Mouse (Mus musculus) MEL (cell line): ENCODE measurements around the gene Foxp2. TPM values are rescaled to one million over a fixed set of nuclear protein-coding genes. Genes with fewer than 3 reads are reported as not detected.

Experiments
- DNase-seq: peaks from one replicate; pipeline ENCODE4 v3.0.0; 2011; ENCODE audit warnings: low read depth, low spot score
- H3K27ac ChIP-seq: 2 replicates; pipeline ENCODE4 v1.5.1; 2012; ENCODE audit warnings: low read depth, mild to moderate bottlenecking, control low read depth, low read length, moderate library complexity; ENCODE audit not compliant: control insufficient read depth
- H3K27me3 ChIP-seq, 2 experiments: fragments of 150-350 bp in 1 of 2; sonication (generic) in 1 of 2; 2 replicates each; pipeline ENCODE4 v1.6.1; 2012; ENCODE audit warnings: low read length in 2 of 2, mild to moderate bottlenecking in 2 of 2, improper control_type of control experiment in 1 of 2, moderate library complexity in 1 of 2; ENCODE audit not compliant: insufficient read depth in 2 of 2, control insufficient read depth in 1 of 2
- H3K36me3 ChIP-seq, 2 experiments: 2 replicates each; pipeline ENCODE4 v1.6.1; 2012 to 2014; ENCODE audit warnings: low read length in 2 of 2, improper control_type of control experiment in 1 of 2, inconsistent platforms in 1 of 2, mild to moderate bottlenecking in 1 of 2; ENCODE audit not compliant: insufficient read depth in 2 of 2, control insufficient read depth in 1 of 2
- H3K4me1 ChIP-seq, 2 experiments: fragments of 150-350 bp in 1 of 2; sonication (generic) in 1 of 2; 2 replicates each; pipeline ENCODE4 v1.6.1; 2012; ENCODE audit warnings: low read length in 2 of 2, improper control_type of control experiment in 1 of 2, mild to moderate bottlenecking in 1 of 2; ENCODE audit not compliant: insufficient read depth in 2 of 2, control insufficient read depth in 1 of 2
- H3K4me3 ChIP-seq, 2 experiments: fragments of 150-350 bp in 1 of 2; sonication (generic) in 1 of 2; 2 replicates each; pipeline ENCODE4 v1.5.1; 2012; ENCODE audit warnings: low read depth in 2 of 2, low read length in 2 of 2, mild to moderate bottlenecking in 2 of 2, moderate library complexity in 2 of 2, control low read depth in 1 of 2, improper control_type of control experiment in 1 of 2; ENCODE audit not compliant: control insufficient read depth in 1 of 2, insufficient read depth in 1 of 2
- H3K79me2 ChIP-seq: 2 replicates; pipeline ENCODE4 v1.6.1; 2012; ENCODE audit warnings: mild to moderate bottlenecking, low read length, moderate library complexity; ENCODE audit not compliant: control insufficient read depth, poor library complexity, insufficient read depth
- H3K9ac ChIP-seq: 2 replicates; pipeline ENCODE4 v1.6.1; 2012; ENCODE audit warnings: low read depth, mild to moderate bottlenecking, control low read depth, low read length, moderate library complexity; ENCODE audit not compliant: control insufficient read depth, poor library complexity, severe bottlenecking
- H3K9me3 ChIP-seq: fragments of 150-350 bp; sonication (generic); replicated peaks from 2 replicates; pipeline ENCODE4 v1.6.1; 2012; ENCODE audit warnings: mild to moderate bottlenecking, low read length, improper control_type of control experiment, moderate library complexity; ENCODE audit not compliant: insufficient read depth
- CHD2 ChIP-seq: IDR thresholded peaks from 2 replicates; pipeline ENCODE4 v1.6.1; 2011; ENCODE audit warnings: low read length, improper control_type of control experiment
- CTCF ChIP-seq, 3 experiments: IDR thresholded peaks in 2 of 3; conservative IDR thresholded peaks in 1 of 3; 2 replicates each; pipeline ENCODE4 v1.5.1; 2011 to 2012; ENCODE audit warnings: low read length in 3 of 3, low read depth in 2 of 3, mild to moderate bottlenecking in 2 of 3, improper control_type of control experiment in 1 of 3, inconsistent platforms in 1 of 3, mixed read lengths in 1 of 3, moderate library complexity in 1 of 3; ENCODE audit not compliant: control insufficient read depth in 1 of 3, insufficient read depth in 1 of 3, poor library complexity in 1 of 3, severe bottlenecking in 1 of 3
- ETS1 ChIP-seq: IDR thresholded peaks from 2 replicates; pipeline ENCODE4 v1.6.1; 2012; ENCODE audit warnings: low read depth, mild to moderate bottlenecking, inconsistent platforms, low read length, improper control_type of control experiment, moderate library complexity
- GATA1 ChIP-seq: IDR thresholded peaks from 2 replicates; pipeline ENCODE4 v1.6.1; 2011; ENCODE audit warnings: low read depth, low read length, improper control_type of control experiment
- JUND ChIP-seq: IDR thresholded peaks from 2 replicates; pipeline ENCODE4 v1.6.1; 2011; ENCODE audit warnings: low read depth, mild to moderate bottlenecking, improper control_type of control experiment, low read length
- KAT2A ChIP-seq: conservative IDR thresholded peaks from 2 replicates; pipeline ENCODE4 v1.6.1; 2012; ENCODE audit warnings: low read depth, low read length, improper control_type of control experiment, inconsistent platforms
- MAX ChIP-seq: IDR thresholded peaks from 2 replicates; pipeline ENCODE4 v1.6.1; 2011; ENCODE audit warnings: low read length, improper control_type of control experiment
- MEF2A ChIP-seq: IDR thresholded peaks from 2 replicates; pipeline ENCODE4 v1.6.1; 2014; ENCODE audit warnings: low read depth, mild to moderate bottlenecking, inconsistent platforms, low read length, improper control_type of control experiment; ENCODE audit not compliant: poor library complexity, insufficient replicate concordance, severe bottlenecking; ENCODE audit errors: extremely low read depth
- MXI1 ChIP-seq: IDR thresholded peaks from 2 replicates; pipeline ENCODE4 v1.6.1; 2011; ENCODE audit warnings: mild to moderate bottlenecking, low read depth, low read length, improper control_type of control experiment
- MYB ChIP-seq: IDR thresholded peaks from 2 replicates; pipeline ENCODE4 v1.6.1; 2011; ENCODE audit warnings: mild to moderate bottlenecking, low read depth, low read length, improper control_type of control experiment
- NRF1 ChIP-seq: IDR thresholded peaks from 2 replicates; pipeline ENCODE4 v1.6.1; 2014; ENCODE audit warnings: low read depth, mild to moderate bottlenecking, inconsistent platforms, low read length, improper control_type of control experiment, moderate library complexity; ENCODE audit not compliant: poor library complexity, insufficient read depth, severe bottlenecking
- POLR2A ChIP-seq, 2 experiments: IDR thresholded peaks; 2 replicates each; pipeline ENCODE4 v1.6.1; 2011 to 2012; ENCODE audit warnings: low read length in 2 of 2, mild to moderate bottlenecking in 2 of 2, control low read depth in 1 of 2, improper control_type of control experiment in 1 of 2, low read depth in 1 of 2, moderate library complexity in 1 of 2; ENCODE audit not compliant: control insufficient read depth in 1 of 2, insufficient read depth in 1 of 2, poor library complexity in 1 of 2
- SIN3A ChIP-seq: IDR thresholded peaks from 2 replicates; pipeline ENCODE4 v1.6.1; 2012; ENCODE audit warnings: low read length, improper control_type of control experiment, inconsistent platforms
- USF1 ChIP-seq: IDR thresholded peaks from 2 replicates; pipeline ENCODE4 v1.6.1; 2014; ENCODE audit warnings: low read depth, mild to moderate bottlenecking, inconsistent platforms, low read length, improper control_type of control experiment, moderate library complexity
- ZC3H11A ChIP-seq: IDR thresholded peaks from 2 replicates; pipeline ENCODE4 v1.6.1; 2012; ENCODE audit warnings: low read depth, mild to moderate bottlenecking, inconsistent platforms, low read length, improper control_type of control experiment
- ZMIZ1 ChIP-seq: IDR thresholded peaks from 2 replicates; pipeline ENCODE4 v1.6.1; 2012; ENCODE audit warnings: low read depth, mild to moderate bottlenecking, inconsistent platforms, low read length, improper control_type of control experiment, moderate library complexity
- ZNF384 ChIP-seq: IDR thresholded peaks from 2 replicates; pipeline ENCODE4 v1.6.1; 2012; ENCODE audit warnings: low read depth, mild to moderate bottlenecking, inconsistent platforms, low read length, improper control_type of control experiment
- polyA plus RNA-seq, 2 experiments: library from polyadenylated mRNA; stranded (reverse) in 1 of 2; unstranded in 1 of 2; fragments of >175 nt in 1 of 2; fragments of >200 nt in 1 of 2; gene quantifications; 2 replicates each; pipeline versions ENCODE4 v1.2.1 to v1.2.4; 2012; ENCODE audit warnings: low replicate concordance in 2 of 2, low read depth in 1 of 2; ENCODE audit not compliant: insufficient read length in 2 of 2, insufficient read depth in 1 of 2, missing spikeins in 1 of 2
- total RNA-seq: library from RNA; depleted of rRNA; stranded (reverse); fragments of 300-350 nt; gene quantifications from 2 replicates; pipeline ENCODE4 v1.2.3, GENCODE M21; 2012

Gene Foxp2
- total and polyA plus RNA-seq, 3 experiments = not detected

DNA sequence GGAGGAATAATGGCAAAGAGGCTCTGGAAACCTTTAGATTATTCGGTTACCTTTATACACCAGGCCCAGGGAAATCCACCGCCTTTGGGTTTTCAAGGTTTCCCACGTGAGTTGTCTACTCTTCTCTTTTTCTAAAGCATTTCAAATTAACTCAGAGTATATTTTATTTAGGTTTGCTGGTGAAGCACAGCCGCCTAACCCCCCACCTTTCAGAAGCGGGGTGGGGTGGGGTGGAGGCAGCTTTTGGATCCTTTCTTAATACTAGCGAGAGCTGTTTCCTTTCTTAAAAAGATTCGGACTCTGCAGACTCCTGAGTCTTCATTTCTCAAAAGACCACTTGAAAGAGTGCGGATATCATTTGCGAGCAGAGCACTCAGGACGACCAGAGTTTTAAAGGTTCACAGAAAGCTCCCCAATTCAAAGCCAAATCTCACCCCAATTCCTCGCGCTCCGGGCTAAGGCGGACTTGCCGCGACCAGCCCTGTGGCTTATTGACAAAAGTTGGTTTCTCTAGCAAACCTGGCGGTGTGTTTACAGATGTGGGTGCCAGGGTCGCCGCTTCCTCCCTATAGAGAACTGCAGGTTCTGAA, 2.0 kb upstream of the Foxp2 start:
- Histone ChIP-seq H3K27ac (no peak overlapping the region), H3K4me3 (no peak overlapping the region), H3K79me2 (no peaks in the 10 kb centered on the region), H3K4me1 (no peaks in the 10 kb centered on the region)
- TF ChIP-seq ETS1 = no peak
- TF ChIP-seq MEF2A = no peak
- TF ChIP-seq ZMIZ1 = no peak
- TF ChIP-seq, all 39 proteins: peak for 0
- Histone ChIP-seq H3K9me3 (no peaks in the 10 kb centered on the region), H3K36me3 (no peaks in the 10 kb centered on the region), H3K27me3 (no peaks in the 10 kb centered on the region), H3K9ac (no peak overlapping the region)
- DNase-seq = no peak

DNA sequence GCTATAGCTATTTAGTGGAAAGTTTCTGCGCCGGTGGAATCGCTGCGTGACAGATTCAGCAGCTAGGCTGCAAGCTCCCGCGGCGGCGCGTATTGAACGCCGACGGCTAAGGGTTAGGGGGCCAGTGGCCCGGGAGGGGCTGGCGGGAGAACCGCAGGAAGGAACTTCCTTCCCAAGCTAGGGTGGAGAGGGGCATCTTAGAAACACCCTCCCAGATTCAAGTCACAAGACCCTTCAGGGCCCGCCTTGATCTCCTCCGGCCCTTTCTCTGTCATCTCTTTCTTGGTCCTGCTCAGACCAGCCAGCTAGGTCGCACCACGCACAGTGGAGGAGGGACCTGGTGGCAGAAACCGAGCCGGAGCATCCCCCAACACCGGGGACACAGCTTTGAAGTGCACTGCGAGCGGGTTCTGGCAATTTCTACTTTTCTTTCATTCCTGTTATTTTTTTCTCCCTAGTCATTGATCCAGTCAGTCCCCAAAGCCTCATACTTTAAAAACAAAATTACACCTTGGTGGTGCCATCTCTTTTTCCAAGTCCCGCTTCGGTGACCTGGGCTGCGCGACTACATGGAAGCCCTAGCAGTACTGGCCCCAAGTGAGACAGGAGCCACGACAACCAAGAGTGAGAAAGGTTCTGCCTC, 1.1 kb upstream of the Foxp2 start:
- Histone ChIP-seq H3K9me3 (no peaks in the 10 kb centered on the region), H3K4me3 (no peak overlapping the region), H3K79me2 (no peaks in the 10 kb centered on the region), H3K27ac (no peak overlapping the region), H3K27me3 (no peaks in the 10 kb centered on the region), H3K9ac (no peak overlapping the region), H3K36me3 (no peaks in the 10 kb centered on the region), H3K4me1 (no peaks in the 10 kb centered on the region)
- DNase-seq = no peak
- TF ChIP-seq MYB = no peak
- no peak for TF ChIP-seq NRF1
- no peak for TF ChIP-seq SIN3A
- TF ChIP-seq MAX = no peak
- TF ChIP-seq USF1 = no peak
- no peak for TF ChIP-seq CTCF (IDR thresholded peaks at IDR 0.05 in 2 of 3, conservative IDR thresholded peaks at IDR 0.05 in 1 of 3; ENCODE audit: control insufficient read depth in 1 of 3, insufficient read depth in 1 of 3, low read depth in 2 of 3, low read length in 3 of 3, poor library complexity in 1 of 3, severe bottlenecking in 1 of 3)
- TF ChIP-seq CHD2 = no peak
- no peak for TF ChIP-seq GATA1
- TF ChIP-seq POLR2A (IDR thresholded peaks at IDR 0.05; ENCODE audit: control insufficient read depth in 1 of 2, insufficient read depth in 1 of 2, low read depth in 1 of 2, low read length in 2 of 2, poor library complexity in 1 of 2) = no peak
- TF ChIP-seq KAT2A = no peak
- no peak for TF ChIP-seq ZNF384
- TF ChIP-seq ETS1 = no peak
- TF ChIP-seq JUND = no peak
- no peak for TF ChIP-seq ZC3H11A
- TF ChIP-seq ZMIZ1 = no peak
- no peak for TF ChIP-seq MXI1
